15 mouse cellular contexts compared by ENCODE assay signal in genomic region chr10:77415867-77416266, GRCm38 (mm10). TPM values are rescaled to one million over a fixed set of nuclear protein-coding genes. Genes with fewer than 3 reads are reported as not detected.
DNase-seq lines count a peak whose midpoint lies in the region; ATAC-seq and TF ChIP-seq lines count a peak whose summit lies in the region.
"Had no signal": no experiment of that assay in that cellular context is flagged by ENCODE, and none has a peak within 500 bp of the region (broad histone marks: within the 10 kb centered on the region; RNA-seq: fewer than 3 reads in every experiment).

No protein-coding gene starts in this region.

- TF ChIP-seq CTCF in lung, postnatal 0 days (IDR thresholded peaks at IDR 0.05), result no peak
- no peak for TF ChIP-seq CTCF in thymus, adult 2 months (IDR thresholded peaks at IDR 0.05; ENCODE audit: borderline replicate concordance, control insufficient read depth, extremely low read depth, insufficient read depth, low read length, poor library complexity)

- no peak for ATAC-seq in heart, embryonic 11.5 days (replicated peaks; ENCODE audit: insufficient number of reproducible peaks, low FRiP score, low TSS enrichment)
- no peak for ATAC-seq in heart, embryonic 15.5 days (replicated peaks; ENCODE audit: insufficient number of reproducible peaks, insufficient read depth, low FRiP score, low read depth)
- ATAC-seq in lung, postnatal 0 days, result peak; percentile 30; the same call in 1 of the 2 replicates
- ATAC-seq: intestine, embryonic 15.5 days had no signal

- no peak overlapping the region for H3K9ac ChIP-seq in heart, embryonic 11.5 days (ENCODE audit: low read depth, low read length)
- no peak overlapping the region for H3K9ac ChIP-seq in heart, embryonic 15.5 days
- H3K9ac ChIP-seq in lung, postnatal 0 days (replicated peaks; ENCODE audit: low read depth), result no peak overlapping the region
- H3K9ac ChIP-seq: intestine, embryonic 15.5 days; stomach, embryonic 15.5 days had no signal

- 71% methylated on average over 5 of the region's 5 CpGs for WGBS in heart, embryonic 11.5 days (ENCODE audit: insufficient replicate concordance)
- 69% methylated on average over 5 of the region's 5 CpGs for WGBS in heart, embryonic 15.5 days
- WGBS in lung, postnatal 0 days, result 76% methylated on average over 5 of the region's 5 CpGs
- WGBS in thymus, adult 2 months, result 96% methylated on average over 5 of the region's 5 CpGs

- H3K4me1 ChIP-seq in heart, embryonic 11.5 days (ENCODE audit: control insufficient read depth, insufficient read depth, low read length), result peaks cover 17% of the 10 kb centered on the region
- H3K4me1 ChIP-seq in heart, embryonic 15.5 days (replicated peaks), result peaks cover 36% of the 10 kb centered on the region
- H3K4me1 ChIP-seq in lung, postnatal 0 days (ENCODE audit: insufficient read depth, low read depth, low read length), result peaks cover 7% of the 10 kb centered on the region; the same call in 1 of the 2 replicates
- peaks cover 15% of the 10 kb centered on the region for H3K4me1 ChIP-seq in thymus, adult 2 months (replicated peaks; ENCODE audit: control insufficient read depth, insufficient read depth, low read length)

- H3K27me3 ChIP-seq in heart, embryonic 11.5 days (ENCODE audit: control insufficient read depth, insufficient read depth, low read length), result peaks cover 7% of the 10 kb centered on the region
- H3K27me3 ChIP-seq in heart, embryonic 15.5 days, result peaks cover 9% of the 10 kb centered on the region; the same call in 1 of the 2 replicates
- H3K27me3 ChIP-seq in lung, postnatal 0 days (replicated peaks; ENCODE audit: insufficient read depth, low read length), result 0 out of 2 replicates have a peak, but pooled peaks cover 4% of the 10 kb centered on the region
- no peaks in the 10 kb centered on the region; the same call in 1 of the 2 replicates for H3K27me3 ChIP-seq in thymus, adult 2 months (ENCODE audit: control insufficient read depth, insufficient read depth, low read length)

- no peak for TF ChIP-seq POLR2A in thymus, adult 2 months (IDR thresholded peaks at IDR 0.05; ENCODE audit: control insufficient read depth, extremely low read depth, insufficient read depth, low read length, poor library complexity)

- no peak overlapping the region; the same call in 1 of the 2 replicates for H3K4me2 ChIP-seq in heart, embryonic 11.5 days
- peak overlapping the region; percentile 26; the same call in 1 of the 2 replicates for H3K4me2 ChIP-seq in heart, embryonic 15.5 days
- H3K4me2 ChIP-seq in lung, postnatal 0 days (replicated peaks; ENCODE audit: low read depth, low read length), result peak overlapping the region; percentile 91; the same call in 1 of the 2 replicates

- H3K27ac ChIP-seq in heart, embryonic 11.5 days (ENCODE audit: low read depth, low read length), result no peak overlapping the region
- no peak overlapping the region for H3K27ac ChIP-seq in heart, embryonic 15.5 days
- H3K27ac ChIP-seq in lung, postnatal 0 days (ENCODE audit: low read length), result no peak overlapping the region
- H3K27ac ChIP-seq in thymus, adult 2 months (ENCODE audit: control insufficient read depth, insufficient read depth, low read length), result no peak overlapping the region
- H3K27ac ChIP-seq: intestine, embryonic 15.5 days; limb, embryonic 10.5 days; macrophage; stomach, embryonic 15.5 days had no signal

- DNase-seq in heart, adult 8-10 months (ENCODE audit: low spot score), result peak; percentile 44
- peak; percentile 17 to 48 for DNase-seq in heart, adult 9 months (ENCODE audit: low spot score in 2 of 2)
- peak; percentile 82 for DNase-seq in lung, postnatal 0 days (ENCODE audit: low spot score)
- no peak for DNase-seq in thymus, adult 2 months
- no peak for DNase-seq in retina, embryonic 14.5 days (ENCODE audit: low spot score)
- DNase-seq in Muller cell, postnatal 12 days (ENCODE audit: inconsistent ontology term), result no peak
- DNase-seq: cerebellum, postnatal 36 days had no signal

- H3K9me3 ChIP-seq in heart, embryonic 11.5 days (replicated peaks; ENCODE audit: control insufficient read depth, low read length), result no peaks in the 10 kb centered on the region
- H3K9me3 ChIP-seq in heart, embryonic 15.5 days (replicated peaks), result no peaks in the 10 kb centered on the region
- no peaks in the 10 kb centered on the region for H3K9me3 ChIP-seq in lung, postnatal 0 days (ENCODE audit: low read length)
- H3K9me3 ChIP-seq: intestine, embryonic 15.5 days; limb, embryonic 10.5 days; stomach, embryonic 15.5 days had no signal

- TF ChIP-seq EP300 in lung, postnatal 0 days (IDR thresholded peaks at IDR 0.05), result peak; percentile 48; the same call in 1 of the 2 replicates

- no peak overlapping the region for H3K4me3 ChIP-seq in heart, embryonic 11.5 days (ENCODE audit: low read depth, low read length)
- H3K4me3 ChIP-seq in heart, embryonic 15.5 days, result 0 out of 2 replicates have a peak overlapping the region, but pooled peaks have one; percentile 10
- H3K4me3 ChIP-seq in lung, postnatal 0 days (ENCODE audit: low read depth, low read length), result peak overlapping the region; percentile 84; the same call in 1 of the 2 replicates
- H3K4me3 ChIP-seq in thymus, adult 2 months (ENCODE audit: control insufficient read depth, insufficient read depth, low read length), result no peak overlapping the region
- H3K4me3 ChIP-seq: erythroblast, embryonic 14.5 days; intestine, embryonic 15.5 days; myocyte had no signal

- H3K36me3 ChIP-seq in heart, embryonic 11.5 days (ENCODE audit: control insufficient read depth, insufficient read depth, low read length), result no peaks in the 10 kb centered on the region
- no peaks in the 10 kb centered on the region for H3K36me3 ChIP-seq in heart, embryonic 15.5 days
- H3K36me3 ChIP-seq in lung, postnatal 0 days (ENCODE audit: insufficient read depth, low read length), result no peaks in the 10 kb centered on the region
- H3K36me3 ChIP-seq in thymus, adult 2 months (ENCODE audit: control insufficient read depth, insufficient read depth, low read length), result no peaks in the 10 kb centered on the region
- H3K36me3 ChIP-seq: intestine, embryonic 15.5 days; limb, embryonic 10.5 days; stomach, embryonic 15.5 days had no signal

RNA-seq across cellular contexts. Expression of gene Adarb1, which starts 2.2 kb away (rescaled TPM):
- 10 to 100 TPM; 12.4 to 17.7 (median 16.4) TPM for total RNA-seq in heart, adult 8-10 months (2022)
- 8.7 and 8.8 TPM in 2 replicates for polyA plus RNA-seq in heart, embryonic 11.5 days (2014; fragmentation: Nextera tagmentation; extraction: Ambion mirVana)
- 14.0 and 14.8 TPM in 2 replicates for polyA plus RNA-seq in heart, embryonic 15.5 days (2015; fragmentation: Nextera tagmentation; extraction: Ambion mirVana)
- polyA plus RNA-seq in lung, postnatal 0 days (2015; fragmentation: Nextera tagmentation; extraction: Ambion mirVana), result 25.3 and 30.1 TPM in 2 replicates
- 4.2 and 5.5 TPM in 2 replicates for polyA plus RNA-seq in thymus, adult 2 months (2012; rRNA removed)
- polyA plus RNA-seq: erythroblast, embryonic 14.5 days had no signal

Comparison
In these comparisons a context has a peak if more than half of its experiments do, and no peak if none do; other contexts are left out.
1. H3K4me3 ChIP-seq: peak in heart, embryonic 15.5 days (single experiment) and lung, postnatal 0 days (single experiment); none in heart, embryonic 11.5 days (single experiment) and thymus, adult 2 months (single experiment).
2. DNase-seq: peak in heart, adult 8-10 months (single experiment), heart, adult 9 months (2 of 2) and lung, postnatal 0 days (single experiment); none in thymus, adult 2 months (single experiment), retina, embryonic 14.5 days (single experiment) and Muller cell, postnatal 12 days (single experiment).